Mouse (Mus musculus) intestine, embryonic 15.5 days (tissue): Measurements from ENCODE around the gene Hras. TPM values are rescaled to one million over a fixed set of nuclear protein-coding genes. Genes with fewer than 3 reads are reported as not detected.

ENCODE experiments used
- ATAC-seq: fragments of 200-750 bp; cut with Nextera tagmentation; 2 replicates; pipeline ENCODE4 v1.8.0; 2017; ENCODE audit warnings: moderate TSS enrichment, moderate library complexity
- H3K27ac ChIP-seq: fragments of 300-500 bp; sonication (generic); 2 replicates; pipeline ENCODE4 v1.5.1; 2015; ENCODE audit warnings: mild to moderate bottlenecking, inconsistent platforms
- H3K27me3 ChIP-seq: fragments of 300-500 bp; sonication (generic); replicated peaks from 2 replicates; pipeline ENCODE4 v1.6.1; 2015; ENCODE audit warnings: inconsistent platforms
- H3K36me3 ChIP-seq: fragments of 300-500 bp; sonication (generic); 2 replicates; pipeline ENCODE4 v1.6.1; 2015; ENCODE audit warnings: inconsistent platforms
- H3K4me1 ChIP-seq: fragments of 300-500 bp; sonication (generic); replicated peaks from 2 replicates; pipeline ENCODE4 v1.6.1; 2015; ENCODE audit warnings: inconsistent platforms
- H3K4me2 ChIP-seq: fragments of 300-500 bp; sonication (generic); replicated peaks from 2 replicates; pipeline ENCODE4 v1.6.1; 2015; ENCODE audit warnings: mild to moderate bottlenecking, inconsistent platforms
- H3K4me3 ChIP-seq: fragments of 300-500 bp; sonication (generic); replicated peaks from 2 replicates; pipeline ENCODE4 v1.5.1; 2015; ENCODE audit warnings: inconsistent platforms
- H3K9ac ChIP-seq: fragments of 300-500 bp; sonication (generic); 2 replicates; pipeline ENCODE4 v1.6.1; 2015; ENCODE audit warnings: inconsistent platforms
- H3K9me3 ChIP-seq: fragments of 300-500 bp; sonication (generic); 2 replicates; pipeline ENCODE4 v1.6.1; 2016; ENCODE audit warnings: inconsistent platforms
- WGBS: fragments of 180-500 bp; shearing (Covaris S2); methylation state at CpG from one replicate; pipeline ENCODE4 v1.1.7; 2015; 5-methylcytosine and 5-hydroxymethylcytosine counted together
- polyA plus RNA-seq: library from polyadenylated mRNA; unstranded; fragments of >200 nt; fragmentation: Nextera tagmentation; extraction: Ambion mirVana; gene quantifications from 2 replicates; pipeline ENCODE4 v1.2.1, GENCODE M21; 2015

Hras gene
- polyA plus RNA-seq, 1 experiment from 2014 or later, result 92.9 TPM

DNA sequence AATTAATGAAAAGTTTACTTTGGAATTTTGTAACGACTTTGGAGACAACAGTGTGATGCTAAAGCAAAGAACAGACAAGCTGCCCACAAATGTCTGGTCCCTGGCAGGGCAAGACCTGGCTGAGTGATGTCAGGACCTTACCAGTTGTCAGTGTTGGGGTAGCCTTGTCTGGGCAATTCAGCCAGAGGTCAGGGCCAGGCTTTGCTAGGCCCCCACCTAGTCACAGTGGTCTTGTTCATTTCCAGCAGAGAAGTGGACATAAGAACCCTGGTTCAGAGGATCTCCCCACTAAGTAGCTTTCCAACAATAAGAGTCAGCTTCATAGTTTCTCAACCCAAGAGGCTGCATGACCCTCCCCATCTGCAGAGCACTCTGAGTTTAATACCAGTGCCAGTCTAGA is 26.6 kb upstream of the Hras start:
- Histone ChIP-seq H3K4me2 (peak overlapping the region; percentile 83), H3K36me3 (peaks cover 4% of the 10 kb centered on the region; the same call in 1 of the 2 replicates), H3K27ac (peak overlapping the region; percentile 82; the same call in 1 of the 2 replicates), H3K9ac (peak overlapping the region; percentile 85; the same call in 1 of the 2 replicates), H3K4me3 (peak overlapping the region; percentile 64), H3K27me3 (no peaks in the 10 kb centered on the region), H3K9me3 (no peaks in the 10 kb centered on the region), H3K4me1 (peaks cover 58% of the 10 kb centered on the region)
- ATAC-seq, result no peak
- WGBS, result 70% methylated on average over 1 of the region's 1 CpGs

DNA sequence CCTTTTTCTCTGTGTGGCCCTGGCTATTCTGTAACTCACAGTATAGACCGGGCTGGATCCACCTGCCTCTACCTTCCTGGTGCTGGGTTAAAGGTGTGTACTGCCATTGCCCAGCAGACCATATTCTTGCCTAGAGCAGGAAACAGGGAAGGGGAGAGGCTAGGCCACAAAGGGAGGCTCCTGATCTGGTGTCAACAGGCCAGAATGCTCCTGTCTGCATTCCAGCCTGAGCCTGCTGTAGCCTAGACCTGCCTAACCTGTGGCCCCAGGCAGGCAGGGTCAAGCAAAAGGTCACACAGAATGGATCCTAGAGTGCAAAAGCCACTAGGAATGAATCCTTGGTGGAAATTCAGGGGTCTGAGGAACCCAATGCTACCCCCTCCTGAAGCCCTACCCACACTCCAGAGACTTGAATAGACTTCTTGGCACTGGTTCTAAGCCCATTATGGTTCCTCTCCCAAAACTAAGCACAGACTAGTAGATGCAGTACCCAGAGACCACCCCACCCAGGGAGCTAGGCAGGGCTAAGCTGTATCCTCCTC is 25.8 kb upstream of the Hras start:
- no peak for ATAC-seq
- Histone ChIP-seq H3K27ac (no peak overlapping the region), H3K9me3 (no peaks in the 10 kb centered on the region), H3K4me3 (no peak overlapping the region), H3K4me2 (peak overlapping the region; percentile 83), H3K36me3 (peaks cover 4% of the 10 kb centered on the region; the same call in 1 of the 2 replicates), H3K4me1 (peaks cover 62% of the 10 kb centered on the region), H3K27me3 (no peaks in the 10 kb centered on the region), H3K9ac (peak overlapping the region; percentile 2; the same call in 1 of the 2 replicates)
- WGBS, result 94% methylated on average over 1 of the region's 1 CpGs

DNA sequence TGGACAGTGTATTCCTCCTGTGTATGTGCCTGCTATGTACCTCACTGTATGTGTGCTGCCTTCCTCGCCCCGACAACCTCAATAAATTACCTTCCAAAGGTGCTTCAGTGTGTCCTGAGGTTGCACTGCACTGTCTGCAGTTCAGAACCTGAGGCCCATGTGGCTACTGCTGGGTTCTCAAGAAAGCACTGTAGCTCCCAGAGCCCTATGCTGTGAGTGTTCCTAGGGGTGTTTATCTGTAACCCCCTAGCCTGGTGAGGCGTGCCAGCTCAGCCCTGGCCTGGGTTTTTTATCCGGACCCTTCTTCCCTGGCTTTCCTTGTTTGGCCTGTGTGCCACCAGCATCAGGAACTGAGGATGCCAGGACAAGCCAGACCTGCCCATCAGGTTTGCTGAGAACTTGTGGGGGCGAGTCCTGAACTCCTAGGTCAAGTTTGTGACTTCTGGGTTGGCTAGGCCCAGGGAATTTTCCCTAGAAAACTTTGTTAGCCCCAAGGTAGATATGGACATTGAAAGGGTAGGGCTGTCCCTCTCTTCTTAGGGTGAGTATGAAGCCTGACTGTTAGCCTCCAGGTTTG is 24.8 kb upstream of the Hras start:
- 68% methylated on average over 5 of the region's 5 CpGs for WGBS
- H3K27ac ChIP-seq, result peak overlapping the region; percentile 27; the same call in 1 of the 2 replicates
- peaks cover 66% of the 10 kb centered on the region for H3K4me1 ChIP-seq

GRCm38 (mm10) chr7:141218141-141218540 is 24.3 kb upstream of the Hras start:
- no peak for ATAC-seq
- H3K27ac ChIP-seq, result peak overlapping the region; percentile 27; the same call in 1 of the 2 replicates
- peak overlapping the region; percentile 92 for H3K4me2 ChIP-seq
- peak overlapping the region; percentile 71 for H3K4me3 ChIP-seq
- peaks cover 69% of the 10 kb centered on the region for H3K4me1 ChIP-seq
- H3K36me3 ChIP-seq, result peaks cover 4% of the 10 kb centered on the region; the same call in 1 of the 2 replicates
- H3K9me3 ChIP-seq, result no peaks in the 10 kb centered on the region
- no peaks in the 10 kb centered on the region for H3K27me3 ChIP-seq
- peak overlapping the region; percentile 34; the same call in 1 of the 2 replicates for H3K9ac ChIP-seq
- 64% methylated on average over 3 of the region's 3 CpGs for WGBS

More for the DNA sequence above, 24.8 kb upstream of the Hras start:
- peak overlapping the region; percentile 26; the same call in 1 of the 2 replicates for H3K9ac ChIP-seq
- peaks cover 4% of the 10 kb centered on the region; the same call in 1 of the 2 replicates for H3K36me3 ChIP-seq
- H3K9me3 ChIP-seq, result no peaks in the 10 kb centered on the region
- peak overlapping the region; percentile 92 for H3K4me2 ChIP-seq
- H3K27me3 ChIP-seq, result no peaks in the 10 kb centered on the region
- ATAC-seq, result no peak
- H3K4me3 ChIP-seq, result peak overlapping the region; percentile 71

- Histone ChIP-seq H3K27ac (peak overlapping the region; percentile 70), H3K4me2 (peak overlapping the region; percentile 92), H3K27me3 (no peaks in the 10 kb centered on the region), H3K4me1 (peaks cover 62% of the 10 kb centered on the region), H3K4me3 (peak overlapping the region; percentile 71), H3K36me3 (peaks cover 4% of the 10 kb centered on the region; the same call in 1 of the 2 replicates), H3K9ac (peak overlapping the region; percentile 66), H3K9me3 (no peaks in the 10 kb centered on the region)
- ATAC-seq, result no peak
- 86% methylated on average over 17 of the region's 17 CpGs for WGBS
These were observed 23.7 kb upstream of the Hras start for GRCm38 (mm10) chr7:141217343-141218013.

GRCm38 (mm10) chr7:141216894-141217293 is 23.1 kb upstream of the Hras start:
- ATAC-seq, result no peak
- H3K9ac ChIP-seq, result peak overlapping the region; percentile 66
- H3K36me3 ChIP-seq, result peaks cover 4% of the 10 kb centered on the region; the same call in 1 of the 2 replicates
- no peaks in the 10 kb centered on the region for H3K27me3 ChIP-seq
- WGBS, result 71% methylated on average over 11 of the region's 11 CpGs
- H3K9me3 ChIP-seq, result no peaks in the 10 kb centered on the region
- H3K4me3 ChIP-seq, result peak overlapping the region; percentile 71
- H3K4me2 ChIP-seq, result peak overlapping the region; percentile 92
- H3K4me1 ChIP-seq, result peaks cover 57% of the 10 kb centered on the region
- H3K27ac ChIP-seq, result peak overlapping the region; percentile 70

DNA sequence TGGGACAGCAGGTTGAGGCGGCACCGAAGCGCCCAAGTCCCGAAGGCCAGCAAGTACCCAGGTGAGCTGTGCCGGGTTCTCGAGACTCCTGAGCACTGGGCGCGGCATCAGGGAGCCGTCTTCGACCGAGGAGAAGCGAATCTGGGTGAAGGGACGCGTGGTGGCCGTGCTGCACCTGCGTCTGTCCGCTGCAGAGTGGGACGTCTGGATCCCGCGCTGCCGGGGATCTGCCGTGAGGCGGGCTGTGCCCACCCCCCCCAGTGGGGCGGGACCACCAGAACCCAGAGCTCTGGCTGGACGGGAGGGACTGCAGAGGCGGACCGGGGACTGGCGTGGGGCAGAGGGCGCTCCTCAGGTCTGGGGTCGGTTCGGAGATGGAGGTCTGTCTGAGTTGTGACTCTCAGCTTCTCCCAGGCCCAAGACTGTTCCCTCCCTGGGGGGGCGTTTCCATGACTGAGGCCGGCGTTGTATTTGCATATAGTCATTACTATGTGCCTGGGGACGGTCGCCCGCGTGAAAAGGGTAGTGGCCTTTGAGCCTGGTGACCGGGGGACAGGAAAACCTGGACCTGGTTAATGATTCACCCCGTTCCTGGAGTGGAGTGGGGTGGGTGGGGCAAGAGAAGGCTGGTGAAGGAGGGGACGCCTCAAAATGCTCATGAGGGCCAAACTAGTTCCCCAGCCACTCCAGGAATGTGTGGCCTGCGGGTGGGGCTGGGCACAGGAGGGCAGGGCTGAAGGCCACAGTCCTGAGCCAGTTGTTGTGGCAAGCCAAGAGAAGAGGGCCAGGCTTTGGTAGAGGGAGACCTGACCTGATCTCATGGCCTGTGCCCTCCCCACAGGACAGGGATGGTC is 22.3 kb upstream of the Hras start:
- Histone ChIP-seq H3K27me3 (no peaks in the 10 kb centered on the region), H3K4me2 (peak overlapping the region; percentile 92), H3K4me3 (peak overlapping the region; percentile 71), H3K9me3 (no peaks in the 10 kb centered on the region), H3K9ac (peak overlapping the region; percentile 66), H3K4me1 (peaks cover 58% of the 10 kb centered on the region), H3K27ac (peak overlapping the region; percentile 97), H3K36me3 (peaks cover 4% of the 10 kb centered on the region; the same call in 1 of the 2 replicates)
- WGBS, result under 1% methylated on average over 42 of the region's 42 CpGs
- peak; percentile 76 for ATAC-seq

GRCm38 (mm10) chr7:141215101-141215879 is 21.5 kb upstream of the Hras start, which contains the start of gene Rassf7:
Rassf7 (plus strand) TSS chr7:141215860.
- Histone ChIP-seq H3K27me3 (no peaks in the 10 kb centered on the region), H3K27ac (peak within 1 kb of the TSS; percentile 97), H3K9ac (peak within 1 kb of the TSS; percentile 66), H3K9me3 (no peaks in the 10 kb centered on the region), H3K4me2 (peak within 1 kb of the TSS; percentile 92), H3K36me3 (peaks cover 4% of the 10 kb centered on the region; the same call in 1 of the 2 replicates), H3K4me1 (peaks cover 58% of the 10 kb centered on the region), H3K4me3 (peak within 1 kb of the TSS; percentile 71)
- peak; percentile 93 for ATAC-seq
- under 1% methylated on average over 41 of the region's 41 CpGs for WGBS

DNA sequence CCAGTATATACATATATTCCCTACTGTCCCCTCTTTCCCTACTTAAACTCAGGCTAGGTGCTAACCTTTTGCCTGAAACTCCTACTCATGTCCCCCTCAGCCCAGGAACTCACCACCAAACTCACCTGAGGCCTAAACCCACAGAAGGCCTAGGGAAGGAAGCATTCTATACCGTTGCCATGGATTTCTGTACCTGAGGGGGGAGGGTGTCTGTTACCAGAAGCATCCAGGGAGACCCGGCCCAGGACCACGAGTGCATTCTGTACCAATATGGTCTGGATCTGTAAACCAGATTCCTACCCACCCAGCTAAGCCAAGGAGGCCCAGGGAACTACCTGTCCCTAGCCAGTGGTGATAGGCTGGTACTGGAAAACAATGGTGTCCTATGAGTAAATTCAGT is 20.5 kb upstream of the Hras start:
- Histone ChIP-seq H3K9ac (no peak overlapping the region), H3K4me2 (peak overlapping the region; percentile 92)

DNA sequence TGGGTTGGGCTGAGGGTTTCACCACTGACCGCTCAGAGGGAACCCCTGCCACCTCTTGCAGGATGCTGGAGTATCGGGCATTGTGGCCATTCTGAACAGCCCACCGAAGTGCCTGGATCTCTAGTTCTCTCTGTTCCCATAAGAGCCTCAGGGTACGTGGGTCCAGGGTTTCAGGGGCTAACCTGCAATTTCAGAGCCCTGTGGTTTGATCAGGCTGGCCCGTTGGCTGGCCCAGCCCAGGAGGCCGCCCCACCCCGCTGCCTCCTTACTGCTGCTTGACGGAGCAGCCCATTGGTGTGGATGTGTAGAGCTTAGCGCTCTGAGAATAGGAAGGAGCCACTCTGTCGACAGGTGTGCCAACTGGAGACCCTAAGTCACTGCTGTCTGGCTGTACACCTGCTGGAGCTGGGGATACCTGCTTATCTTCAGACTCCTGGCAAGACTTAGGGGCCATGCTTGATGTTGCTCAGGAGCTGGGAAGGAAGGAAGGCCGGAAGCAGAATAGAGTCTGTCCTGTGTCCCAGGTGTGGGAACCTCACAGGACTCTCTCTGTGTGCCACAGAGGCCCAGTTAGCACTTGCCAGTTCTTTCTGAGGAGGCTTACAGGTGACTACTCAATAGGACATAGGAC is 19.9 kb upstream of the Hras start, which contains the start of gene Lmntd2:
Gene Lmntd2, minus strand, starts transcription at position 476 of the 631 bp plus-strand sequence.
- ATAC-seq, result no peak
- Histone ChIP-seq H3K4me3 (peak within 1 kb of the TSS; percentile 71), H3K9me3 (no peaks in the 10 kb centered on the region), H3K27ac (peak within 1 kb of the TSS; percentile 97), H3K4me1 (peaks cover 51% of the 10 kb centered on the region), H3K4me2 (peak within 1 kb of the TSS; percentile 92), H3K27me3 (no peaks in the 10 kb centered on the region), H3K9ac (peak within 1 kb of the TSS; percentile 66), H3K36me3 (peaks cover 4% of the 10 kb centered on the region; the same call in 1 of the 2 replicates)
- 85% methylated on average over 11 of the region's 11 CpGs for WGBS

More for the DNA sequence above, 20.5 kb upstream of the Hras start:
- no peak overlapping the region for H3K4me3 ChIP-seq
- H3K9me3 ChIP-seq, result no peaks in the 10 kb centered on the region
- peaks cover 4% of the 10 kb centered on the region; the same call in 1 of the 2 replicates for H3K36me3 ChIP-seq
- H3K27me3 ChIP-seq, result no peaks in the 10 kb centered on the region
- H3K27ac ChIP-seq, result peak overlapping the region; percentile 97; the same call in 1 of the 2 replicates
- peaks cover 56% of the 10 kb centered on the region for H3K4me1 ChIP-seq
- 63% methylated on average over 3 of the region's 3 CpGs for WGBS
- ATAC-seq, result no peak
